In genomic region chr10:67065277-67065887, GRCm38 (mm10) we compare ENCODE assay signal across 17 mouse cellular contexts. TPM values are rescaled to one million over a fixed set of nuclear protein-coding genes. Genes with fewer than 3 reads are reported as not detected.
DNase-seq lines count a peak whose midpoint lies in the region; ATAC-seq and TF ChIP-seq lines count a peak whose summit lies in the region.
"Had no signal": no experiment of that assay in that cellular context is flagged by ENCODE, and none has a peak within 500 bp of the region (broad histone marks: within the 10 kb centered on the region; RNA-seq: fewer than 3 reads in every experiment).

No protein-coding gene starts in this region.

- DNase-seq in heart, postnatal 0 days (ENCODE audit: low spot score): no peak
- DNase-seq in heart, adult 9 months (ENCODE audit: low spot score in 2 of 2): no peak
- peak; percentile 45 for DNase-seq in CD4-positive helper T cell, adult 2 months (ENCODE audit: low read depth, low spot score)
- DNase-seq in forebrain, postnatal 0 days: no peak
- peak; percentile 16 to 35 for DNase-seq in natural killer cell, adult 2 months (ENCODE audit: low spot score in 2 of 2)
- no peak for DNase-seq in urinary bladder, postnatal 10 days (ENCODE audit: low spot score)
- DNase-seq in adrenal gland, adult (ENCODE audit: inconsistent age in 2 of 2, low spot score in 1 of 2): no peak
- DNase-seq in ovary, adult 18-20 months (ENCODE audit: low spot score): no peak
- DNase-seq: cerebellum, adult 9-11 months; heart, adult 2 months; kidney, postnatal 4 days; liver; right cerebral cortex, adult 18-20 months; thymus, postnatal 14 days had no signal

- H3K27me3 ChIP-seq in heart, postnatal 0 days (ENCODE audit: control insufficient read depth, insufficient read depth, low read length): no peaks in the 10 kb centered on the region
- H3K27me3 ChIP-seq in forebrain, postnatal 0 days (ENCODE audit: insufficient read depth, low read length): no peaks in the 10 kb centered on the region
- H3K27me3 ChIP-seq: intestine, embryonic 15.5 days had no signal

- no peak for TF ChIP-seq CTCF in heart, postnatal 0 days (IDR thresholded peaks at IDR 0.05; ENCODE audit: low read depth)
- TF ChIP-seq CTCF in forebrain, postnatal 0 days (IDR thresholded peaks at IDR 0.05; ENCODE audit: low read depth): no peak

- H3K4me2 ChIP-seq in heart, postnatal 0 days (ENCODE audit: low read depth, low read length): no peak overlapping the region
- H3K4me2 ChIP-seq in forebrain, postnatal 0 days (ENCODE audit: low read depth): no peak overlapping the region
- H3K4me2 ChIP-seq: intestine, embryonic 15.5 days had no signal

- ATAC-seq in heart, postnatal 0 days (ENCODE audit: insufficient read depth, low read depth): no peak
- ATAC-seq in forebrain, postnatal 0 days: 0 out of 2 replicates have a peak, but pooled peaks have one; percentile 17
- ATAC-seq: intestine, embryonic 15.5 days; lung, postnatal 0 days had no signal

- TF ChIP-seq EP300 in heart, postnatal 0 days (IDR thresholded peaks at IDR 0.05; ENCODE audit: low read depth): no peak

- H3K27ac ChIP-seq in heart, postnatal 0 days (ENCODE audit: low read depth): peak overlapping the region; percentile 40
- no peak overlapping the region for H3K27ac ChIP-seq in forebrain, postnatal 0 days (ENCODE audit: low read depth, low read length)
- H3K27ac ChIP-seq: heart, adult 2 months; intestine, embryonic 15.5 days; left cerebral cortex, adult 2 months had no signal

- H3K4me1 ChIP-seq in heart, postnatal 0 days (ENCODE audit: control insufficient read depth, insufficient read depth): peaks cover 22% of the 10 kb centered on the region
- H3K4me1 ChIP-seq in forebrain, postnatal 0 days (ENCODE audit: insufficient read depth): peaks cover 21% of the 10 kb centered on the region; the same call in 1 of the 2 replicates

- no peaks in the 10 kb centered on the region for H3K36me3 ChIP-seq in heart, postnatal 0 days (replicated peaks; ENCODE audit: control insufficient read depth, insufficient read depth, low read length)
- no peaks in the 10 kb centered on the region for H3K36me3 ChIP-seq in forebrain, postnatal 0 days (ENCODE audit: insufficient read depth)
- H3K36me3 ChIP-seq: intestine, embryonic 15.5 days had no signal

- H3K4me3 ChIP-seq in heart, postnatal 0 days (ENCODE audit: low read depth, low read length): no peak overlapping the region
- no peak overlapping the region for H3K4me3 ChIP-seq in forebrain, postnatal 0 days (ENCODE audit: low read depth, low read length)
- H3K4me3 ChIP-seq: heart, adult 2 months; intestine, embryonic 15.5 days; left cerebral cortex, adult 2 months had no signal

- WGBS in heart, postnatal 0 days: 55% methylated on average over 7 of the region's 7 CpGs
- 71% methylated on average over 7 of the region's 7 CpGs for WGBS in forebrain, postnatal 0 days

- no peaks in the 10 kb centered on the region for H3K9me3 ChIP-seq in heart, postnatal 0 days (replicated peaks; ENCODE audit: control insufficient read depth, low read length)
- no peaks in the 10 kb centered on the region for H3K9me3 ChIP-seq in forebrain, postnatal 0 days (ENCODE audit: low read length)
- H3K9me3 ChIP-seq: intestine, embryonic 15.5 days had no signal

- no peak overlapping the region for H3K9ac ChIP-seq in heart, postnatal 0 days (replicated peaks; ENCODE audit: low read depth, low read length)
- H3K9ac ChIP-seq in forebrain, postnatal 0 days: no peak overlapping the region
- H3K9ac ChIP-seq: intestine, embryonic 15.5 days had no signal

RNA-seq across cellular contexts. Expression of gene Jmjd1c, which starts 30.5 kb away (rescaled TPM):
- 42.4 and 55.3 TPM in 2 replicates for total RNA-seq in heart, postnatal 0 days (2014; rRNA removed; ENCODE audit: low replicate concordance)
- polyA plus RNA-seq in heart, postnatal 0 days (2015; fragmentation: Nextera tagmentation; extraction: Ambion mirVana): 28.1 and 29.0 TPM in 2 replicates
- total RNA-seq in forebrain, postnatal 0 days (2014; rRNA removed): 67.1 and 76.8 TPM in 2 replicates
- 29.6 and 44.4 TPM in 2 replicates for polyA plus RNA-seq in forebrain, postnatal 0 days (2015; fragmentation: Nextera tagmentation; extraction: Ambion mirVana)

RNA-seq across cellular contexts. Expression of gene Reep3, which starts 31.4 kb away (rescaled TPM):
- 24.0 and 26.6 TPM in 2 replicates for total RNA-seq in heart, postnatal 0 days (2014; rRNA removed; ENCODE audit: low replicate concordance)
- polyA plus RNA-seq in heart, postnatal 0 days (2015; fragmentation: Nextera tagmentation; extraction: Ambion mirVana): 25.6 and 26.8 TPM in 2 replicates
- total RNA-seq in forebrain, postnatal 0 days (2014; rRNA removed): 21.7 and 30.8 TPM in 2 replicates
- 18.8 and 23.7 TPM in 2 replicates for polyA plus RNA-seq in forebrain, postnatal 0 days (2015; fragmentation: Nextera tagmentation; extraction: Ambion mirVana)

Comparison
In these comparisons a context has a peak if more than half of its experiments do, and no peak if none do; other contexts are left out.
1. DNase-seq: peak in CD4-positive helper T cell, adult 2 months (single experiment) and natural killer cell, adult 2 months (2 of 2); none in heart, postnatal 0 days (single experiment), heart, adult 9 months (0 of 2), forebrain, postnatal 0 days (single experiment), urinary bladder, postnatal 10 days (single experiment), adrenal gland, adult (0 of 2) and ovary, adult 18-20 months (single experiment).